Mouse (Mus musculus) CH12.LX (cell line): ENCODE measurements around the gene Frrs1.

ENCODE experiments used
- BHLHE40 ChIP-seq: IDR thresholded peaks from 2 replicates; pipeline ENCODE4 v1.6.1; 2011; ENCODE audit warnings: mild to moderate bottlenecking, low read depth, low read length, improper control_type of control experiment
- CHD1 ChIP-seq: IDR thresholded peaks from 2 replicates; pipeline ENCODE4 v1.6.1; 2012; ENCODE audit warnings: low read depth, low read length, improper control_type of control experiment, inconsistent platforms
- CTCF ChIP-seq, 2 experiments: IDR thresholded peaks in 1 of 2; conservative IDR thresholded peaks in 1 of 2; 2 replicates each; pipeline ENCODE4 v1.5.1; 2011 to 2012; ENCODE audit warnings: low read depth in 2 of 2, low read length in 2 of 2, improper control_type of control experiment in 1 of 2, inconsistent platforms in 1 of 2, mild to moderate bottlenecking in 1 of 2, moderate library complexity in 1 of 2
- E2F4 ChIP-seq: IDR thresholded peaks from 2 replicates; pipeline ENCODE4 v1.6.1; 2011; ENCODE audit warnings: low read depth, low read length, improper control_type of control experiment; ENCODE audit not compliant: insufficient replicate concordance
- ELF1 ChIP-seq: IDR thresholded peaks from 2 replicates; pipeline ENCODE4 v1.6.1; 2014; ENCODE audit warnings: low read depth, mild to moderate bottlenecking, inconsistent platforms, low read length, improper control_type of control experiment
- HCFC1 ChIP-seq: IDR thresholded peaks from 2 replicates; pipeline ENCODE4 v1.6.1; 2012; ENCODE audit warnings: low read depth, mild to moderate bottlenecking, inconsistent platforms, low read length, improper control_type of control experiment
- MAFK ChIP-seq: IDR thresholded peaks from 2 replicates; pipeline ENCODE4 v1.6.1; 2011; ENCODE audit warnings: low read length, improper control_type of control experiment; ENCODE audit not compliant: insufficient replicate concordance
- MAX ChIP-seq: IDR thresholded peaks from 2 replicates; pipeline ENCODE4 v1.6.1; 2011; ENCODE audit warnings: low read length, improper control_type of control experiment
- MEF2A ChIP-seq: IDR thresholded peaks from 2 replicates; pipeline ENCODE4 v1.6.1; 2014; ENCODE audit warnings: low read depth, mild to moderate bottlenecking, inconsistent platforms, low read length, improper control_type of control experiment, borderline replicate concordance
- MXI1 ChIP-seq: IDR thresholded peaks from 2 replicates; pipeline ENCODE4 v1.6.1; 2011; ENCODE audit warnings: mild to moderate bottlenecking, low read depth, low read length, improper control_type of control experiment
- NRF1 ChIP-seq: IDR thresholded peaks from 2 replicates; pipeline ENCODE4 v1.6.1; 2014; ENCODE audit warnings: low read depth, mild to moderate bottlenecking, inconsistent platforms, low read length, improper control_type of control experiment, moderate library complexity
- POLR2A ChIP-seq: IDR thresholded peaks from 2 replicates; pipeline ENCODE4 v1.6.1; 2011; ENCODE audit warnings: low read depth, mild to moderate bottlenecking, improper control_type of control experiment, low read length
- ZC3H11A ChIP-seq: IDR thresholded peaks from 2 replicates; pipeline ENCODE4 v1.6.1; 2012; ENCODE audit warnings: low read depth, mild to moderate bottlenecking, inconsistent platforms, low read length, improper control_type of control experiment

DNA sequence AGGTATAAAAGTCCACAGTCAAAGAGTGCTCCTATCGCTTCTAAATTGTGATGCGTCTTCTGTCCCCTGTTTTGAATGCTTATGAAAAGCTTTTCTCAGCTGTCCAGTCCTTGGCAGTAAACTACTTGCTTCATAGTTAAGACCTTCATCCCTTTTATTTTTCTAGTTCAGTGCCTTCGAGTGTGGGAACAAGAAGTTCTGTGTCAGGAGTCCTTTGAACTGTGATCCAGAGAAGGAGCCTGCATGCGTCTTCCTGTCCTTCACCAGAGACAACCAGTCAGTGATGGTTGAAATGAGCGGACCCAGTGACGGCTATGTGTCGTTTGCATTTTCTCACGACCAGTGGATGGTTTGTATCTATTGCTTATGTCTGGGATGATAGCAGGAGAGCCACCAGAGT is 25.7 kb downstream of the Frrs1 start:
- TF ChIP-seq CTCF (conservative IDR thresholded peaks at IDR 0.05 in 1 of 2, IDR thresholded peaks at IDR 0.05 in 1 of 2; ENCODE audit: low read depth in 2 of 2, low read length in 2 of 2), result no peak
- TF ChIP-seq MAX, result no peak
- TF ChIP-seq POLR2A, result no peak
- no peak for TF ChIP-seq ZC3H11A
- no peak for TF ChIP-seq ELF1
- no peak for TF ChIP-seq MEF2A
- TF ChIP-seq NRF1, result no peak
- TF ChIP-seq HCFC1, result no peak
- no peak for TF ChIP-seq E2F4
- no peak for TF ChIP-seq MAFK
- no peak for TF ChIP-seq MXI1
- no peak for TF ChIP-seq CHD1
- TF ChIP-seq BHLHE40, result no peak
